Mouse (Mus musculus) kidney, adult 2 months (tissue): ENCODE results near the gene Sec16a.

Source experiments
- CTCF ChIP-seq: fragments of 200-500 bp; conservative IDR thresholded peaks from 2 replicates; pipeline ENCODE4 v1.5.1; 2011; ENCODE audit warnings: low read depth, mild to moderate bottlenecking, control low read depth, low read length, moderate library complexity, mixed read lengths; ENCODE audit not compliant: insufficient read depth, insufficient read length
- POLR2A ChIP-seq: fragments of 200-500 bp; IDR thresholded peaks from one replicate; pipeline ENCODE4 v1.6.1; 2011; ENCODE audit warnings: low read depth, low read length, control low read depth

DNA sequence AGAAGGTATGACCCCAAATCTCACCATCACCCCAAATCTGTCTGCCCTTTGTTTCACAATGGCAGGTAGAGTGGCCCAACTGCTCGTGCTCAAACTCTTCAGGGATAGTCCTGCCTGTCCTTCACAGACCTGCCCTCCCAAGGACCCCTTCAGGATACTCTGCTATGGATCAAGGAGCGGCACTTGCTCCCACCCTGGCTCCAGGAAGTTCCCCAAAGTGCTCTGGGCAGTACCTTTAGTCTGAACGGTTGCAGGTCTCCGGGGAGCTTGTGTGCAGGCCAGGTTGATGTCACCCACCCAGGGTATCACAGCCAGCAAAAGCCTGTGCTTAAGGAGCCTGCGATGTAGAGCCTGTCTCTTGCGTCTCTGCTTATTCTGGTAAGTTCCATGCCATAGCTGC, 77.1 kb downstream of the Sec16a start:
- no peak for TF ChIP-seq POLR2A
- no peak for TF ChIP-seq CTCF
